Mouse (Mus musculus): ENCODE results near the gene Irf2. TPM values are rescaled to one million over a fixed set of nuclear protein-coding genes. Genes with fewer than 3 reads are reported as not detected.

Gene Irf2
- polyA plus RNA-seq, 1 experiment = 10.1 TPM

- no peak overlapping the region for H3K27ac ChIP-seq (ENCODE audit: control insufficient read depth, insufficient read depth, low read depth, low read length)
Measured at GRCm38 (mm10) chr8:46834440-46834839, 94.9 kb downstream of the Irf2 start.

GRCm38 (mm10) chr8:46836011-46836652 is 96.6 kb downstream of the Irf2 start:
- no peak overlapping the region for H3K4me3 ChIP-seq (ENCODE audit: control insufficient read depth, low read depth, low read length)

More at GRCm38 (mm10) chr8:46834440-46834839, 94.9 kb downstream of the Irf2 start:
- TF ChIP-seq POLR2A (IDR thresholded peaks at IDR 0.05; ENCODE audit: control insufficient read depth, low read depth, low read length) = no peak
- TF ChIP-seq CTCF (IDR thresholded peaks at IDR 0.05; ENCODE audit: control insufficient read depth, insufficient read depth, insufficient replicate concordance, low read depth, low read length) = no peak
- no peak overlapping the region for H3K4me3 ChIP-seq (ENCODE audit: control insufficient read depth, low read depth, low read length)
- H3K36me3 ChIP-seq (ENCODE audit: control insufficient read depth, insufficient read depth, low read length) = no peaks in the 10 kb centered on the region
- no peaks in the 10 kb centered on the region for H3K4me1 ChIP-seq (ENCODE audit: control insufficient read depth, insufficient read depth, low read length)
- no peaks in the 10 kb centered on the region for H3K27me3 ChIP-seq (ENCODE audit: control insufficient read depth, insufficient read depth, low read length)

GRCm38 (mm10) chr8:46836949-46837348 is 97.4 kb downstream of the Irf2 start:
- Histone ChIP-seq H3K27me3 (ENCODE audit: control insufficient read depth, insufficient read depth, low read length) (no peaks in the 10 kb centered on the region), H3K36me3 (ENCODE audit: control insufficient read depth, insufficient read depth, low read length) (no peaks in the 10 kb centered on the region), H3K4me3 (ENCODE audit: control insufficient read depth, low read depth, low read length) (no peak overlapping the region), H3K4me1 (ENCODE audit: control insufficient read depth, insufficient read depth, low read length) (no peaks in the 10 kb centered on the region), H3K27ac (ENCODE audit: control insufficient read depth, insufficient read depth, low read depth, low read length) (no peak overlapping the region)
- TF ChIP-seq POLR2A (IDR thresholded peaks at IDR 0.05; ENCODE audit: control insufficient read depth, low read depth, low read length) (no peak), CTCF (IDR thresholded peaks at IDR 0.05; ENCODE audit: control insufficient read depth, insufficient read depth, insufficient replicate concordance, low read depth, low read length) (no peak)

More at GRCm38 (mm10) chr8:46836011-46836652, 96.6 kb downstream of the Irf2 start:
- Histone ChIP-seq H3K27me3 (ENCODE audit: control insufficient read depth, insufficient read depth, low read length) (no peaks in the 10 kb centered on the region), H3K4me1 (ENCODE audit: control insufficient read depth, insufficient read depth, low read length) (no peaks in the 10 kb centered on the region), H3K27ac (ENCODE audit: control insufficient read depth, insufficient read depth, low read depth, low read length) (no peak overlapping the region), H3K36me3 (ENCODE audit: control insufficient read depth, insufficient read depth, low read length) (no peaks in the 10 kb centered on the region)
- TF ChIP-seq CTCF (IDR thresholded peaks at IDR 0.05; ENCODE audit: control insufficient read depth, insufficient read depth, insufficient replicate concordance, low read depth, low read length) = no peak
- no peak for TF ChIP-seq POLR2A (IDR thresholded peaks at IDR 0.05; ENCODE audit: control insufficient read depth, low read depth, low read length)

- H3K27me3 ChIP-seq (ENCODE audit: control insufficient read depth, insufficient read depth, low read length) = no peaks in the 10 kb centered on the region
- no peak for TF ChIP-seq POLR2A (IDR thresholded peaks at IDR 0.05; ENCODE audit: control insufficient read depth, low read depth, low read length)
- TF ChIP-seq CTCF (IDR thresholded peaks at IDR 0.05; ENCODE audit: control insufficient read depth, insufficient read depth, insufficient replicate concordance, low read depth, low read length) = no peak
- no peak overlapping the region for H3K4me3 ChIP-seq (ENCODE audit: control insufficient read depth, low read depth, low read length)
- H3K4me1 ChIP-seq (ENCODE audit: control insufficient read depth, insufficient read depth, low read length) = no peaks in the 10 kb centered on the region
- no peaks in the 10 kb centered on the region for H3K36me3 ChIP-seq (ENCODE audit: control insufficient read depth, insufficient read depth, low read length)
- H3K27ac ChIP-seq (ENCODE audit: control insufficient read depth, insufficient read depth, low read depth, low read length) = no peak overlapping the region
Measured at GRCm38 (mm10) chr8:46838052-46838451, 98.5 kb downstream of the Irf2 start.

GRCm38 (mm10) chr8:46840390-46840789 is 100.9 kb downstream of the Irf2 start:
- 0 out of 2 replicates have a peak, but pooled peaks cover 2% of the 10 kb centered on the region for H3K4me1 ChIP-seq (ENCODE audit: control insufficient read depth, insufficient read depth, low read length)
- no peak for TF ChIP-seq CTCF (IDR thresholded peaks at IDR 0.05; ENCODE audit: control insufficient read depth, insufficient read depth, insufficient replicate concordance, low read depth, low read length)
- no peak for TF ChIP-seq POLR2A (IDR thresholded peaks at IDR 0.05; ENCODE audit: control insufficient read depth, low read depth, low read length)
- H3K27me3 ChIP-seq (ENCODE audit: control insufficient read depth, insufficient read depth, low read length) = no peaks in the 10 kb centered on the region
- no peak overlapping the region for H3K4me3 ChIP-seq (ENCODE audit: control insufficient read depth, low read depth, low read length)
- H3K36me3 ChIP-seq (ENCODE audit: control insufficient read depth, insufficient read depth, low read length) = no peaks in the 10 kb centered on the region
- H3K27ac ChIP-seq (ENCODE audit: control insufficient read depth, insufficient read depth, low read depth, low read length) = no peak overlapping the region

- H3K36me3 ChIP-seq (ENCODE audit: control insufficient read depth, insufficient read depth, low read length) = no peaks in the 10 kb centered on the region
- TF ChIP-seq POLR2A (IDR thresholded peaks at IDR 0.05; ENCODE audit: control insufficient read depth, low read depth, low read length) (no peak), CTCF (IDR thresholded peaks at IDR 0.05; ENCODE audit: control insufficient read depth, insufficient read depth, insufficient replicate concordance, low read depth, low read length) (no peak)
- H3K4me3 ChIP-seq (ENCODE audit: control insufficient read depth, low read depth, low read length) = no peak overlapping the region
- H3K4me1 ChIP-seq (ENCODE audit: control insufficient read depth, insufficient read depth, low read length) = 0 out of 2 replicates have a peak, but pooled peaks cover 2% of the 10 kb centered on the region
- no peak overlapping the region for H3K27ac ChIP-seq (ENCODE audit: control insufficient read depth, insufficient read depth, low read depth, low read length)
- no peaks in the 10 kb centered on the region for H3K27me3 ChIP-seq (ENCODE audit: control insufficient read depth, insufficient read depth, low read length)
Measured at GRCm38 (mm10) chr8:46840791-46841190, 101.3 kb downstream of the Irf2 start.

- H3K27me3 ChIP-seq (ENCODE audit: control insufficient read depth, insufficient read depth, low read length) = no peaks in the 10 kb centered on the region
- peak overlapping the region; percentile 50; the same call in 1 of the 2 replicates for H3K27ac ChIP-seq (ENCODE audit: control insufficient read depth, insufficient read depth, low read depth, low read length)
- H3K4me1 ChIP-seq (ENCODE audit: control insufficient read depth, insufficient read depth, low read length) = 0 out of 2 replicates have a peak, but pooled peaks cover 2% of the 10 kb centered on the region
- no peaks in the 10 kb centered on the region for H3K36me3 ChIP-seq (ENCODE audit: control insufficient read depth, insufficient read depth, low read length)
- no peak overlapping the region for H3K4me3 ChIP-seq (ENCODE audit: control insufficient read depth, low read depth, low read length)
- TF ChIP-seq POLR2A (IDR thresholded peaks at IDR 0.05; ENCODE audit: control insufficient read depth, low read depth, low read length) (no peak), CTCF (IDR thresholded peaks at IDR 0.05; ENCODE audit: control insufficient read depth, insufficient read depth, insufficient replicate concordance, low read depth, low read length) (no peak)
Measured at GRCm38 (mm10) chr8:46842676-46843181, 103.2 kb downstream of the Irf2 start.
